Mouse (Mus musculus): Measurements from ENCODE around the gene Galnt13.
"Not testable (repeated sequence)": the region's sequence is repeated elsewhere in the genome, so short reads cannot be mapped to it uniquely, and the experiment has no call there.

Gene Galnt13

DNA sequence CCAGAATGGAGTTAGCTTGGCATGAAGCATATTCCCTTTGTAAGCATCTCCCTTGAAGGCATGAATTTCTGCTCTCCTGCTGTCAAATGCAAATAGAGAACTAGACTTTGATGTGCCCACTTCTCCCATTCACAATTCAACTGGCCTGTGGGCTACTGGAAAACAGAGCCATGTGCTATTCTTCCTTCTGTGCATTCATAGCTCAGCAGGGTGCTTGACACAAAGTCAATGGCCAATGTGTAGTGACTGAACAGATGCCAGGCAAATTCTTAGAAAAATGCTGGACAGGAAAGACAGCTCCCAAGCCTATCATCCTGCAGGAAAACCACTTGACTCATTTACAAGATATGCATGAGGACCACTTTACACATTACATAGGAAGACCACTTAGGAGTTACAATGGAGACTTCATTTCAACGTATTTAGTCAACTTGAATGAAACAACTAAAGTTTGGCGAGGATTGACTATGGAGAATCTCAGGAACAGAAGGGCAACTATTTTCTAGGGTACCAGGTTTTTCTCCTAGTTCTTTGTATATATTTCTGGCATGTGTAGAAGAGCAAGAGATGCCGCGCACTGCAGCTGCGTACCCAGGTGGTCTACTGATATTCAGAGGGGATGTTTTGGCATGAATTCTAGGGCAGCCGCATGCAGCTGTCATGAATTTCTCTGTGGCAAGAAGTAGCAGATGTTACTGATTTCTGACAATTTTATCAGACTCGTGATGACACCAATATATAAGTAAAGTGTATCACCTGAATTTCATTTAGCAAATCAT is 470.4 kb downstream of the Galnt13 start:
- DNase-seq (ENCODE audit: extremely low read depth, low read depth, low spot score), result no peak

GRCm38 (mm10) chr2:54915088-54915670 is 479.1 kb downstream of the Galnt13 start:
- DNase-seq (ENCODE audit: extremely low read depth, low read depth, low spot score), result no peak

DNA sequence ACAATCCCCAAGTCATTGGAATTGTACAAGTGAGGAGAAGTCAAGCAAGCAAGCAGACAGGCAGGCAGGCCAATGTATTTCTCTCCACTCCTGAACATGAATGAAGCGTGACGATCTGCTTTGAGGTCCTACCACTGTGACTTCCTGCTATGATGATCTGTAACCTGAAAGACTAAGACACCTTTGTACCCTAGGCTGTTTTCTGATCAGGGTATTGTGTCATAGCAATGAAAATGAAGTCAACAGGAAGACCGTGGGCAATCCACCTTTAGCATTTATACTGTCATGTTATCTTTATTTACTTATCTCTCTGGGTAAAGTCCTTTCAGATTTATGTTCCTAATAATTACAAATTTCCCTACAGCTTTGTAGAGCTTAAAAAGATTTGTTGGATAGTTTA is 500.3 kb downstream of the Galnt13 start:
- DNase-seq (ENCODE audit: extremely low read depth, low read depth, low spot score), result no peak

GRCm38 (mm10) chr2:54937306-54937705 is 501.2 kb downstream of the Galnt13 start:
- no peak for DNase-seq (ENCODE audit: extremely low read depth, low read depth, low spot score)

DNA sequence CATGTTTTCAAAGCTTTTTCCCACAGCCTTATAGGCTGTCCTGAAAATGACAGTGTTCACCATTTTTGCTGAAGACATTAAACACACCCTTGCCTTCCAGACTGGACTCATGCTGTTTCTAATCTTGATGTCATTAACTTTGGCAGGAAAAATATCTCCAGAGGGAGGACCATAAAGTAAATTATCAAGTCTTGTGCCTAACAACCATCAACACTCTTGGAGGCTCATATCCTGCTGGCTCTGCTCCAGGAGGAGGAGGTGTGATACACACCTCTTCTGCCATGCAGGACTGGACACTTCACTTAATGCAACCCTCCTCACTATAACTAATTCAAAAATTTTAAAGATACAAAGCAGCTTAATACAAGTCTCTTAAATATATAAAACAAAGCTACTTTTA is 502.0 kb downstream of the Galnt13 start:
- DNase-seq (ENCODE audit: extremely low read depth, low read depth, low spot score), result no peak

DNA sequence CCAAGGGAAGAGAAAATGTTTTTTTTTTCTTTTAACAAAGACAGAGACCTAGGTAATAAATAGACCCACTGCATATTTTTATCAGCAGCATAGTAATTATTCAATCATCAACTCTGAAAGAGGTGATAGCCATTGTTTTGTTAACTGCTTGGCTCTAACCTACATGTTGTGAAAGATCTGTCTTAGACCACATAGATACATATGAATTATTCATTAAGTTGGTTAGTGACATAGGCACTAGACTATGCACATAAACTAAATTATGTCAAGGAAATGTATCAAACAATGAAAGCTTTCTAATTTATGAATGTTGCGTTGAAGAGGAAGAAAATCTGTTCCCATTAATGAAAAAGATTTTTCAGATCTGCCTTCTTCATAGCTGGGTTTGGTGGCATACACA is 507.3 kb downstream of the Galnt13 start:
- DNase-seq (ENCODE audit: extremely low read depth, low read depth, low spot score), result no peak

DNA sequence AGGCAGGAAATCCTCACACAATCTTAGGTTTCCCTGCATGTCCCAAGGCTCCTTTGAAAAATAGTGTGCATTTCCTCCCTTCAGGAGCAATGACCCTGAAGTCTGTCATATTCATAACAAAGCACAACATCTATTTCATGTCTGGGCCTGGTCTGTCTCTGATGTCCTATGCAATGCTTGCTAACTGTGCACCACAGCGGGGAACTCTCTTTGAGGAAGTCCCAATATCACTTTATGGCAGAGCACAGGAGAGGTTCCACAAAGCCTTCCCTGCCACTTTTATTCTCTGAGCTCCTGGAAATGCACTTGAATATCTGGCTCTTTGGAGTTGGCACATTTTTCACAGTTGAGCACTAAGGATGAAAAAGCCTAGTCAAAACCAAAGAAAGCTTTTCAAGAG is 547.7 kb downstream of the Galnt13 start:
- no peak for DNase-seq (ENCODE audit: extremely low read depth, low read depth, low spot score)

DNA sequence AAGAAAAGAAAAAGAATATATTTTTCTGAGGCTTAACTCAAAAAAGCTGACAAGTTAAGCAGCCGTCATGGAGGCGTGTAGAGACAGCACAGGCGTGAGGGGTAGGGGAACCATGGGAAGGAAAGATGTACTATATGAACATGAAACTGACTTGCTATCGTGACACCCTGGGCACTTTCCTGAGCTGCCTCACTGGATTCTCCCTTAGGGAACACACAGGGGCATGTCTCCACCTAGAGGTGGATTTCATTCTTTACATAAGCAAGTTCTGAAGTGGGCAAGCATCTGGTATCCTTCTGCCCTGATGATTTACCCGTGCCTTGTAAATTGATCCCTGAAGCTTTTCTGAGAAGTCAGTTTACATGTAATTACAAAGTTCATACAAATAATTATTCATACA is 586.4 kb downstream of the Galnt13 start:
- DNase-seq (ENCODE audit: extremely low read depth, low read depth, low spot score), result not testable (repeated sequence)

- no peak for DNase-seq (ENCODE audit: extremely low read depth, low read depth, low spot score)
These were observed 598.5 kb downstream of the Galnt13 start for GRCm38 (mm10) chr2:55034610-55035009.

GRCm38 (mm10) chr2:55065469-55066315 is 629.6 kb downstream of the Galnt13 start:
- DNase-seq (ENCODE audit: extremely low read depth, low read depth, low spot score), result no peak

GRCm38 (mm10) chr2:55085580-55085979 is 649.5 kb downstream of the Galnt13 start:
- no peak for DNase-seq (ENCODE audit: extremely low read depth, low read depth, low spot score)

- no peak for DNase-seq (ENCODE audit: extremely low read depth, low read depth, low spot score)
These were observed 651.9 kb downstream of the Galnt13 start for GRCm38 (mm10) chr2:55088034-55088433.

- no peak for DNase-seq (ENCODE audit: extremely low read depth, low read depth, low spot score)
These were observed 654.2 kb downstream of the Galnt13 start for GRCm38 (mm10) chr2:55090332-55090731.

DNA sequence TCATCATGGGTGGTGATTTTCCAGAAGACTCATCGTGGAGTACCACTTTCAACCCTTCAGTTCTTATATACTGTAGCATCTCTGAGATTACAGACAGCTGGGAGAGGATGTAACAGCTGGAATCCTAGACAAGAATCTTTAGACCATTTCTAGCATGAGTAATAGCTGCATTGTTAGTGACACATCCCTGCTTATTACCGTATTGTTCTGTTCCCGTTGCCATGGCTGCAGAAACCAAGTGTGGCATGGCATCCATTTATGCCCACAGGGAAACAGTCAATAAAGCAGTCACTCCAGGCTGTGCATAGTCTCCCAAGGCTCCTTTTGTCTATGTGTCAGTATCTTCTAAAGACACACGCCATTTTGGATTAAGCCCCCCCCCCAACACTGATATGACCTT is 655.4 kb downstream of the Galnt13 start:
- no peak for DNase-seq (ENCODE audit: extremely low read depth, low read depth, low spot score)

DNA sequence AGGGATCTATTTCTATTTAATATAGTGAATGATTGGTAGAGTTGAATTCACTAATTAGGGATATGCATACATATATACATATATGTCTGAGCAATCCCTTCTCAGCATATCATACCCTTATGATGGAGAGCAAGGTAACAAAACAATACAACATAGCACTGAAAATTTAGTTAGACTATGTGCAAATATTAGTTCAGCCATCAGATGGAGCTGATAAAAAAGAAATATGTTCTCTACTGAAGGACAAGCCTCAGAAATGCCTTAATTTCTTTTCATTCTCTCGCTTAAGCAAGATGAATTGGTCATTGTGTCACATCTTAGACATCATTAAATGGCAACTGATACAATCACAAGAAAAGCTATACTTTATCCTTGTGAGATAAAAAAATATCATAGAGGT is 663.0 kb downstream of the Galnt13 start:
- DNase-seq (ENCODE audit: extremely low read depth, low read depth, low spot score), result no peak

DNA sequence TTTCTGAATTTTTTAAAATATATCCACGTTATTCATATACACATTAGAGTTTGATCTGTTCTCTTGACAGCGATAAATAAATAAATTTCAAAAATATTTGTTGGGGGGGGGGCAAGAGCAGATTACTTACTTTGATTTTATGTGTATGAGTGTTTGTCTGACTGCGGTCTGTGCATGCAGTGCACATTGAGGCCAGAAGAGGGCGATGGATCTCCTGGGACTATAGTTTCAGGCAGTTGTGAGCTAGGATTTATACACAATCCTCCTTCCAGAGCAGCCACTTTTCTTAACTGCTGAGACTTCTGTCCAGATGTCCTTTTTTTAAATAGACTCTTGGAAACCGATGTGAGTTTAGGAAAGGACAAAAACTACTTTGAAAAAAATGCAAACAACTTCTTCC is 665.2 kb downstream of the Galnt13 start:
- no peak for DNase-seq (ENCODE audit: extremely low read depth, low read depth, low spot score)

GRCm38 (mm10) chr2:55103521-55103920 is 667.4 kb downstream of the Galnt13 start:
- no peak for DNase-seq (ENCODE audit: extremely low read depth, low read depth, low spot score)

DNA sequence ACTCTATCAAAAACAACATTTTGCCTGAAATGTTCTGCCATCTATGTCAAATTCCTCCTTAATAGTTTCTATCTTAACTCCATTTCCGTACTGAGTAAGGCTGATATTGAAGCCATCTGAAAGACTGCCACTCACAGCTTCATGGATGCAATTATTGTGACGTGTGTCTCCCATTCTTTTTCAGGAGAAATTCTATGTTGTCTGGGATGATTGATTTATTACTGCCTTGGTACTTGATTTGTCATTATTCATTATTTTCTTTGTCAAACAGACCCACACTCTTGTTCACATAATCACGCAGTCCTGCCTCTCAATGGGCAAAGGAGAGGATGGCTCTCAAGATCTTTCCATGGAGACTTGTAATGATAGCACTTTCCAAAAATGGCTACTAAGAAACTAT is 671.7 kb downstream of the Galnt13 start:
- DNase-seq (ENCODE audit: extremely low read depth, low read depth, low spot score), result no peak

- no peak for DNase-seq (ENCODE audit: extremely low read depth, low read depth, low spot score)
These were observed 717.0 kb downstream of the Galnt13 start for GRCm38 (mm10) chr2:55153089-55153488.

GRCm38 (mm10) chr2:55164781-55165180 is 728.7 kb downstream of the Galnt13 start:
- DNase-seq (ENCODE audit: extremely low read depth, low read depth, low spot score), result no peak

Measured in fat pad, adult 2 months (tissue).